Mouse (Mus musculus): ENCODE measurements around the gene Gripap1.
"Not testable (repeated sequence)": the region's sequence is repeated elsewhere in the genome, so short reads cannot be mapped to it uniquely, and the experiment has no call there.

Gene Gripap1

GRCm38 (mm10) chrX:7789542-7790136 lies at the start of gene Gripap1:
Gripap1 (plus strand) TSS chrX:7789765.
- DNase-seq (ENCODE audit: low read depth, low spot score) = peak; percentile 76

DNA sequence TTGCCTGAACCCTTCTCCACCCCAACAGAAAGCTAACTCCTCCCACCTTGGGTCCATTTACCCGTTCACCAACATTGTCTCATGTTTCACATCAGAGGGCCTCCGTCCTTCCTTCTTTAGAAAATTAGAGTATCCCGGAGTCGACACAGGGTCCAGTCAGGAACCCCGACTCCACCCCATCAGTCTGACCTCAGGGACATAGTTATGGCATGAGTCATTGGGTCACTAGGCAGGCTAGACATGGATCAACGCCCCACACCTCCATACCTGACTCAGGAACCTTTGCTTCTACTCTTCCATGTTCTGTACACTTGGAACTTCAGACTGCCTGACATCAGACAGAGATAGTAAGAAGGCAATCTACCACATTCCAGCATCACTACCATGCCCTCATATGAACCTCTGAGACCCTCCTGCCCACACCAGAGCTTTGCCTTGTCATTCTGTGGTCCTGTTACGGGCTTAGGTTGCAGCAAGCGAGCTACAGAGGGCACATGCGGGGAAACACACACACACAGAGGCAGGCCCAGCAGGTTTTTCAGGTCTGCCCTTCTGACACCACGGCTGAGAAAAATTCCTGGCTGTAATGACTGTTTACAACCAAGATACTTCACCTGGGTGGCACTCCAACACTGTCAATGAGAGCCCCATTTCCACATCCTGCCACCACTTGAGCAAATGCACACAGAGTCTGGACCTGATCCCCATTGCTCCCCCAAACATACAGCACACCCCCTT lies 49.3 kb upstream of the Gripap1 start:
- no peak for DNase-seq (ENCODE audit: low read depth, low spot score)

- no peak for DNase-seq (ENCODE audit: low read depth, low spot score)
Observed at GRCm38 (mm10) chrX:7741103-7741502, 48.5 kb upstream of the Gripap1 start.

DNA sequence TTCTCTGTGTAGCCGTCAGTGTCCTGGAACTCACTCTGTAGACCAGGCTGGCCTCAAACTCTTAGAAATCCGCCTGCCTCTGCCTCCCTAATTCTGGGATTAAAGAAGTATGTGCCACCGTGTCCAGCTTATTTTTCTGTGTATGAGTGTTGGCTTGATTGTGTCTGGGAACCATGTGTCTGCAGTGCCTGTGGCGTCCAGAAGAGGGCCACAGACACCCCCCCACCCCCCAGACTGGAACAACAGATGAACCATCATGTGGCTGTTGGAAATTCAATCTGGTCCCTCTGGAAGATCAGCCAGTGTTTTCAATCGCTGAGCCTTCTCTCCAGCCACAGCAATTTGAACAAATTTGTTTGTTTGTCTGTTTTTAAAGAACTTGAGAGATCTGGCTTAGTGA lies 46.1 kb upstream of the Gripap1 start:
- DNase-seq (ENCODE audit: low read depth, low spot score) = no peak

DNA sequence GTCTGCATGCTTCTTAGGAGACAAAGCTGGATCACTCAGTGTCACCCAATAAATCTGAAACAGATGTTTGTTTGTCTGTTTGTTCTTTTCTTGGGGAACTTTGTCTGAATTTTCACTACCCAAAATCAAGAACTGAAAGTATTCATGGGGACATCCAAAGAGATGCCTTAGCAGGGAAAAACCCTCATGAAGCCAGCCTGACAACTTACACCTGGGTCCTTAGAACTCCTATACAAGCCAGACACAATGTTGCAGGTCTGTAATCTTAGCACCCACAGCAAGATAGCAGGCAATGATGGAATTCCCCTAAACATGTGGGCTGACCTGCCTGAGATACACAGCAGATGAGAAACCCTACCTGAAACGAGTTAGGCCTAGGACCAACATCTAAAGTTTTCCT lies 44.6 kb upstream of the Gripap1 start:
- no peak for DNase-seq (ENCODE audit: low read depth, low spot score)

- DNase-seq (ENCODE audit: low read depth, low spot score) = no peak
Observed at GRCm38 (mm10) chrX:7745429-7745828, 44.1 kb upstream of the Gripap1 start.

DNA sequence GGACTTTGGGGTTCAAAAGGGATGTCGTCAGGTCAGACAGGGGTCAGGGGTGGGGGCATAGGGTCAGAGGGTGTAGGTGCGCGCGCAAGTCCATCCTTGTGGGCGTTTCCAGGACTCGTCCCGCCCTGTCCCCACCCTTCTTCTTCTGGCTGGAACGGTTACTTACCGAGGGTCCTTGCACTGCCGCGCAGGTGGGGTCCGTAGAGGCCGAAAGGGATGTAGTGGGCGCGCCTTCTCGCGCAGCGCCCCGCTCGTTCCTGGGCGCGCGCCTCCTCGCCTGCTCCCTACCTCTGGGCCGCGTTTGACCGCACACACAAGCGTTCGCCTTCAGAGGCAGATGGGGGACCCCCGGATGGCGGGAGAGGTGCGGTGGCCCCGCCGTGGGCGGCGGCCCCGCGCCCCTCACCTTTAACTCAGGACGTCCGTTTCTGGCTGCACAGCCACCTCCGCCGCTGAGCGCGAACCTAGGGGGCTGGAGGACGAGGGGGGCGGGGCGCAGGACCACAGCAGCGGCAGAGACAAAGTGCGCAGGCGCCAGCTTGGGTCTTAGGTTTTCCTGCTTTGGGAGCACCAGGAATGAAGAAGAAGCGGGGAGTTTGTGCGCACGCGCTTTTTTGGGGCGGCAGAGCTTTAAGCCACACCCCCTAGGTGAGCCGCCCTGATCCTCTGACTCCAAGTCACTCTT lies 39.0 kb upstream of the Gripap1 start, which contains the start of gene Ccdc120:
Gene Ccdc120, minus strand, starts transcription at position 474 of the 685 bp plus-strand sequence.
- DNase-seq (ENCODE audit: low read depth, low spot score) = no peak

GRCm38 (mm10) chrX:7753627-7754026 lies 35.9 kb upstream of the Gripap1 start:
- DNase-seq (ENCODE audit: low read depth, low spot score) = not testable (repeated sequence)

GRCm38 (mm10) chrX:7762137-7762920 lies 27.2 kb upstream of the Gripap1 start, which contains the start of gene Tfe3:
Tfe3 (plus strand) TSS chrX:7762560.
- DNase-seq (ENCODE audit: low read depth, low spot score) = peak; percentile 79

DNA sequence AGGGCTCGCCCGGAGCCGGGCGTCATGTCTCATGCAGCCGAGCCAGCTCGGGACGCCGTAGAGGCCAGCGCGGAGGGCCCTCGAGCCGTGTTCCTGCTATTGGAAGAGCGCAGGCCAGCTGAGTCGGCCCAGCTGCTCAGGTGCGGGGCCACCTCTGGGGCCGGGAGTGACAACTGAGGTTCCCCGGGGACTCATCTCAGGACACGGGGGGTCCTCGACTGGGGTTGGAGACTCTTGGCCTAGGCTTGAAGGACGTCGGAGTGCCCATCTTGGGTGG lies 26.7 kb upstream of the Gripap1 start:
- DNase-seq (ENCODE audit: low read depth, low spot score) = no peak

DNA sequence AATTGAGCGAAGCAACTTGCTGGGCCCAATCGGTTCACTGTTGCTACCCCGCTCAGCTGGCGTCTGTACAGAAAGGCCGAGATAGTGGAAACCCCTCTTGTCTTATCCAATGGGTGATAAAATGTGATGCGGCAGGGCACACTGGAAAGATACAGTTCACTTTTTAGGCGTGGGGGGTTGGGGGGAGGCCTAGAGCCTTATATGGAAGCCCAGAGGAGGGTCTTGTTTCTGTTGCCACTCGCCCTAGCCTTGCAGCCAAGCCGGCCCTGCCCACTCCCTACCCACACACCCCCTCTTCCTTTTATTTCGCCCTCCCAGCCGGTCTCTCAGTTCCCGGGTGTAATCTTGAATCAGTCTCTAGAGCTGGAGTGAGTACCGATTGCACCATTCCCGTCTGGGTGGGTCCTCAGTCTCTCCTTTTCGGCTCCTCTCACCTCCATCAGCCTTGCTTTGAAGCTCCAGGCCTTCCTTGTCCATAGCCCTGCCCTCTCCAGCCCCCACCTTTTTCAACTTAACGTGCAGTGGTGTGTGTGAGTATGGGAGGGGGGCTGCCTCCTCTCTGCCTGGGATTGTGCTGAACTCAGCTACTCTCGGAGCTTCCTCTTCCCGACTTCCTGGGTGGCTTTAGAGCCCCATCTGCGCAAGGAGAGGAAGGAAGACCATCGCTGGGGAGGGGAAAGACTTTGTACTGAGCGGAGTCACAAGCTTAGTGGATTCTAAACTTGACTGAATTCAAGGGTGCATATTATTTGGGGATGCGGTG lies 25.8 kb upstream of the Gripap1 start:
- no peak for DNase-seq (ENCODE audit: low read depth, low spot score)

DNA sequence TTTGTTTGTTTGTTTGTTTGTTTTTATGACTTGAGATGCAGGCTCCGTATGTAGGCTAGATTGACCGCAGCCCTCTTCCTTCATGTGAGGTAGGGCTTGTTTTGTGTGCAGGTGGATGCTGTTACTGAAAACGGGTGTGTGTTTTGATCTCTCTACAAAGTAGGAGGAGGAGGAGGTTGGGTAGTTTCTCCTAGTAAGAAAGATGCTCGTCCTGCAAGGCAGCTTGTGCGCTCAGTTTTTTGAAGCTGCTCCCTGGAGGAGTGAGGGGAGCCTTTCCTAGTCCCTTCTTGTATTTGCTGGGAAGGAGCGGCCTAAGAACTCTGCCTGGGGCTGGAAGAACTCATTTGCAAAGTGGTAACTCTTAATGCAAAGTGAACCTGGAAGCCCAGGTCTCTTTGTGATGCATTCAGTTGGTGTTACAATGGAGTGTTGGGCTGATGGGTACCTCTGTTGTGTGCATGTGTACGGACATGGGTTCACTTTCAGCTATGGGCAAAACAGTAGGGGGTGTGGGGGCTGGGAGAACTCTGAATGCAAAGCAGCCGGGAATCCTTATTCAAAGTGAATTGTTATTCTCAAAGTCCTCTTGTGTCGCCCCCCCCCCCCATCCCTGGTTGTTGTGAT lies 24.8 kb upstream of the Gripap1 start:
- DNase-seq (ENCODE audit: low read depth, low spot score) = no peak

DNA sequence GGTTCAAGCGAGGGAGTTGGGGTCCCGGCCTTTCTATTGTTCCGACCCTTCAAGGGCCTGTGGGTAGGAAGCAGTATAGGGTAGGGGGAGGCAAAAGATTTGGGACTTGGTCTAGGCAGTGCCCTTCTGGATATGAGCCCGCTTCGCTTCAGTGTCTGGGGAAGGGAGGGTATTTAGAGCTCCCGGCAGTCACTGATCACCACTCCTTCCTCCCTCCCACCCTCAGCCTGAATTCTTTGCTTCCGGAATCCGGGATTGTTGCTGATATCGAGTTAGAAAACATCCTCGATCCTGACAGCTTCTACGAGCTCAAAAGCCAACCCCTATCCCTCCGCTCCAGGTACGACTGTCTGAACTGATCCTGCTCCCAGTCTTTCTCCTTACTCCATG lies 24.3 kb upstream of the Gripap1 start:
- no peak for DNase-seq (ENCODE audit: low read depth, low spot score)

DNA sequence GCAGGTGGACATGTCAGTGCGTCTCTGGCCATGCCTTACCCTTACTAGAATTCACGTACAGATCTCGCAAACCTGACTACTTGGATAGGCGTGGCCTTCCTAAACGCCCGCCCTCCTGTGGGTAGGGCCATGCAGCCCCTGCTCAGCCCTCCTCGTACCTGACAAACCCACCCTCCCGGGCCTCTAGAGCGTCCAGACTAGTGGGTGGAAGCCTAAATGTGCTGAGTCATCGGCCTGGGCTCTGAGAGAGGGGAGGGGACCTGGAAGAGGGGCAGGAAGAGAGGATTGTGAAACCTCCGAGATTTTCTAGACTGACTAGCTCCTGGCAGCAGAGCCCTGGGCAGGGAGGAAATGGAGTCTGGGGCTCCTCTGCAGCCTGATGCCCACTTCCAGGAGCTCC lies 23.8 kb upstream of the Gripap1 start:
- DNase-seq (ENCODE audit: low read depth, low spot score) = no peak

GRCm38 (mm10) chrX:7769302-7770017 lies 20.1 kb upstream of the Gripap1 start:
- no peak for DNase-seq (ENCODE audit: low read depth, low spot score)

DNA sequence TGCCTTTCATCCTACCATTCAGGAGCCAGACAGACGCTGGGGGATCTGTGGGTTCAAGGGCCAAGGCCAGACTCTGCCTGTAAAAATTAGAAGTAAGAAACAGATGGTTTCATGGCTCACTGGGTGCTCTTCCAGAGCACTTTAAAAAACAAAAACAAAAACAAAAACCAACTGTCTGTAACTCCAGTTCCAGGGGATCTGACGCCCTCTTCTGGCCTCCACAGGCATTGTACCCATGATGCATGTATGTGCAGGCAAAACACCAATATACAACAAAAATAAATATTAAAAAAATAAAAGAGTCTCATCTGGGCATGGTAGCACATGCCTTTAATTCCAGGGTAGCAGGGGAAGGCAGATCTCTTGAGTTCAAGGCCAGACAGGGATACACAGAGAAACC lies 16.8 kb upstream of the Gripap1 start:
- DNase-seq (ENCODE audit: low read depth, low spot score) = no peak

- no peak for DNase-seq (ENCODE audit: low read depth, low spot score)
Observed at GRCm38 (mm10) chrX:7775501-7776205, 13.9 kb upstream of the Gripap1 start.

DNA sequence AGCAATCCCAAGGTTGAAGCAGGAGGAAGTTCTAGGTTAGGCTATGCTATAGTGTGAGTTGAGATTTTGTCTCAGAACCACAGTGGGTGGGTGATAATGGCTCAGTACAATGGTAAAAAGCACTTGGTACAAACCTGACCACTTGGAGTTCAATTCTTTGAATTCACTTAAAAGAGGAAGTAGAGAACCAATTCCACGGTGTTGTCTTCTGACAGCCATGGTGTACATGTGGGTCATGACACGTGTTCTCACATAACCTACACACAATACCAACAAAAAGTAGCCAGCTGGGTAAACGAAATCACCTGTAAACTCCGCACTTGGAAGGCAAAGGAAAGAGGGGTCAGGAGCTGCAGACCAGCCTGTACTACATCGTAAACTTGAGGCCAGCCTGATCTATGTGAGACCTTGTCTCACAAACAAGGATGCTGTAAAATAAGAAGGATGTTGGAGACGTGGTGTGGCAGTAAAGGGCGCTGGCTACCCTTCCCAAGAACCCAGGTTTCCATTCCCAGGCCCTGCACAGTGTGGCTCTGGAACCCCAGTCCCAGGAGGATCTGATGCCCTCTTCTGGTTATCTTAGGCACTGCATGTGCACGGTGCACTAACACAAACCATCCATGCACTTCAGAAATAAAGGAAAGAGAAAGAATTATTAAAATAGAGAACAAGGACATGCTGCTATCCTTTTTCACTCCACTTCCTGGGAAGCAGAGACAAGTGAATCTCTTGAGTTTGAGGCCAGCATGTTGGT lies 13.1 kb upstream of the Gripap1 start:
- no peak for DNase-seq (ENCODE audit: low read depth, low spot score)

Data from c-Kit-negative CD71-positive TER-119-positive erythroid progenitor cells, embryonic 14.5 days (primary cell).